In the genomic region with DNA sequence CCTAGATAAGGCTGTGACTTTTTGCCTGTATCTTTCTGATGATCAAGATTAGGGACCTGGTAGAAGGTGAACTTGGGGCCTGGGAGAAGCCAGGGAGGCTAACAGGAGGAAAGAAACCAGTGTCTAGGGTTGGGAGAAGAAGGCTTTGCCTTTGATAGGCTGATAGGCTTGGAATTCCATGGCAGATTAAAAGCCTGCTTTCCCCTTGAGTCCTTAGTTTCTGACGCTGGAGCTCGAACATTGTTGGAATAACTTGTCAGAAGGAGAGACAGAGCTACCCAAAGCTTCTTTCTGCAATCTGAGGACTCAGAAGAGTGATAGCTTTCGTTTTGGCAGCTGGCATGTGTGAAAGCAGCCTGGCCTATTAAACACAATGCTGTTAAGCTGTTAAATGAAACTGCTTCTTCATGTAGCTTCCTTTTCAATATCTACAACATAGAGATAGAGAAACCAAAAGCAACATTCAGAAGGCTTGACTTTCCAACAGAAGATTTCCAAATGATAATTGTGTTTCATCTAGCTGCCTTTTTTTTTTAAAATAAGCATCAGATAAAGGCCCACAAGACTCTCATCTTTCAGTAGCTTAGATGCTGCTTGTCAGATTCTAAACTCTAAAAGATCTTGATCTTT, we compare ENCODE assay signal across 12 mouse cellular contexts. TPM values are rescaled to one million over a fixed set of nuclear protein-coding genes. Genes with fewer than 3 reads are reported as not detected.
A peak's percentile ranks its signal among the peaks of the same experiment; 100 is the strongest.
DNase-seq lines count a peak whose midpoint lies in the region; ATAC-seq and TF ChIP-seq lines count a peak whose summit lies in the region.
"Had no signal": no experiment of that assay in that cellular context is flagged by ENCODE, and none has a peak within 500 bp of the region (broad histone marks: within the 10 kb centered on the region; RNA-seq: fewer than 3 reads in every experiment).

No protein-coding gene starts in this region.

- no peak overlapping the region for H3K9ac ChIP-seq in heart, embryonic 15.5 days
- H3K9ac ChIP-seq: forebrain, postnatal 0 days; liver, embryonic 14.5 days had no signal

- ATAC-seq in heart, embryonic 15.5 days (replicated peaks; ENCODE audit: insufficient number of reproducible peaks, insufficient read depth, low FRiP score, low read depth), result no peak
- ATAC-seq: forebrain, postnatal 0 days had no signal

- H3K9me3 ChIP-seq in heart, embryonic 15.5 days (replicated peaks), result no peaks in the 10 kb centered on the region

- no peaks in the 10 kb centered on the region for H3K36me3 ChIP-seq in testis, adult 2 months (ENCODE audit: control insufficient read depth, insufficient read depth, low read length)
- H3K36me3 ChIP-seq in heart, embryonic 15.5 days, result no peaks in the 10 kb centered on the region

- H3K4me3 ChIP-seq in testis, adult 2 months (ENCODE audit: control insufficient read depth, low read depth, low read length), result no peak overlapping the region
- peak overlapping the region; percentile 11; the same call in 1 of the 2 replicates for H3K4me3 ChIP-seq in heart, embryonic 15.5 days

- TF ChIP-seq POLR2A in testis, adult 2 months (IDR thresholded peaks at IDR 0.05; ENCODE audit: control insufficient read depth, low read depth, low read length), result no peak

- H3K4me2 ChIP-seq in heart, embryonic 15.5 days, result peak overlapping the region; percentile 42

- 10% methylated on average over 3 of the region's 3 CpGs for WGBS in heart, embryonic 15.5 days

- H3K27me3 ChIP-seq in testis, adult 2 months (ENCODE audit: control insufficient read depth, insufficient read depth, low read length), result no peaks in the 10 kb centered on the region
- no peaks in the 10 kb centered on the region for H3K27me3 ChIP-seq in heart, embryonic 15.5 days

- H3K27ac ChIP-seq in testis, adult 2 months (ENCODE audit: control insufficient read depth, insufficient read depth, low read depth, low read length), result peak overlapping the region; percentile 42; the same call in 1 of the 2 replicates
- H3K27ac ChIP-seq in heart, embryonic 15.5 days, result peak overlapping the region; percentile 67
- H3K27ac ChIP-seq: liver, embryonic 14.5 days had no signal

- H3K4me1 ChIP-seq in testis, adult 2 months (ENCODE audit: control insufficient read depth, insufficient read depth, low read length), result peaks cover 4% of the 10 kb centered on the region
- H3K4me1 ChIP-seq in heart, embryonic 15.5 days (replicated peaks), result peaks cover 29% of the 10 kb centered on the region

- peak; percentile 88 for DNase-seq in heart, adult 11 months
- no peak for DNase-seq in heart, postnatal 36 days
- DNase-seq in testis, postnatal 10 days (ENCODE audit: low spot score), result no peak
- DNase-seq in urinary bladder, adult 2 months (ENCODE audit: low spot score), result no peak
- DNase-seq in thymus, postnatal 25 days, result no peak
- no peak for DNase-seq in kidney, adult 18-20 months
- DNase-seq: adrenal gland, postnatal 36 days; cerebellum, adult 2 months; forebrain, postnatal 0 days had no signal

- no peak for TF ChIP-seq CTCF in testis, adult 2 months (IDR thresholded peaks at IDR 0.05; ENCODE audit: control insufficient read depth, insufficient read depth, insufficient replicate concordance, low read depth, low read length)

- intact Hi-C loops in heart, postnatal 36 days (cut with DNase I), result no loop called here

RNA-seq across cellular contexts. Expression of gene Grk5, which starts 5.8 kb away (rescaled TPM):
- 10 to 100 TPM; 20.9 to 29.6 TPM for total RNA-seq in heart, postnatal 36 days (2021)
- 1.6 and 1.7 TPM in 2 replicates for polyA plus RNA-seq in testis, adult 2 months (2012; rRNA removed)
- polyA plus RNA-seq in heart, embryonic 15.5 days (2015; fragmentation: Nextera tagmentation; extraction: Ambion mirVana), result 3.2 and 3.4 TPM in 2 replicates
- polyA plus RNA-seq in urinary bladder, adult 2 months (2012; rRNA removed), result 6.4 and 7.1 TPM in 2 replicates

RNA-seq across cellular contexts. Expression of gene Prdx3, which starts 21.0 kb away (rescaled TPM):
- total RNA-seq in heart, postnatal 36 days (2021), result 100 to 1,000 TPM; 377 to 409 TPM
- 29.6 and 36.2 TPM in 2 replicates for polyA plus RNA-seq in testis, adult 2 months (2012; rRNA removed)
- polyA plus RNA-seq in heart, embryonic 15.5 days (2015; fragmentation: Nextera tagmentation; extraction: Ambion mirVana), result 165 and 188 TPM in 2 replicates
- 136 and 171 TPM in 2 replicates for polyA plus RNA-seq in urinary bladder, adult 2 months (2012; rRNA removed)

RNA-seq across cellular contexts. Expression of gene Sfxn4, which starts 34.1 kb away (rescaled TPM):
- 1 to 10 TPM; 7.2 TPM for total RNA-seq in heart, postnatal 36 days (2021)
- polyA plus RNA-seq in testis, adult 2 months (2012; rRNA removed), result 0.49 and 1.1 TPM in 2 replicates
- polyA plus RNA-seq in heart, embryonic 15.5 days (2015; fragmentation: Nextera tagmentation; extraction: Ambion mirVana), result 6.8 and 7.2 TPM in 2 replicates
- polyA plus RNA-seq in urinary bladder, adult 2 months (2012; rRNA removed), result 6.4 and 9.0 TPM in 2 replicates
